Mouse (Mus musculus) bone marrow macrophage, adult 2 months (primary cell): ENCODE data around the gene Acacb.
A peak's percentile ranks its signal among the peaks of the same experiment; 100 is the strongest.

Source experiments
- CTCF ChIP-seq: IDR thresholded peaks from 2 replicates; pipeline ENCODE4 v1.5.1; 2012; ENCODE audit warnings: low read depth, mild to moderate bottlenecking, low read length, moderate library complexity
- POLR2A ChIP-seq: IDR thresholded peaks from 2 replicates; pipeline ENCODE4 v1.6.1; 2012; ENCODE audit warnings: mild to moderate bottlenecking, low read depth, low read length, borderline replicate concordance

DNA sequence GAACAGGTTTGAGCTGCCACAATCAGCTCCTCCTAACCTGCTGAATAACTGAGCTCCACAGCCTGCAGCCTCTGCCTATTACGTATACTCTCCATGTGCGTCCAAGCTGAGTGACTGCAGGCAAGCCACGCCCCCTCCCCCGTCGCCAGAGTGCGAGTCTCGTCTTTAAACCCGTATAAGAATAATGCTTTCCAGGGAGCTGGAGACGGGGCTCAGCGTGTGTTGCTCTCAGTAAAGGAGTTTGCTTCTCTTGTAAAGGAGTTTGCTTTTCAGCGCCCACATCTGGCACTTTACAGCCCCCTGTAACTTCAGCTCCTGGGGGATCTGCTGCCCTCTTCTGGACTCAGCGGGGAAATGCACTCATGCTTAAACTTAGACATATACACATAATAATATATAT is 7.2 kb downstream of the Acacb start:
- TF ChIP-seq CTCF (peak; percentile 41; the same call in 1 of the 2 replicates), POLR2A (no peak)
